Mouse (Mus musculus) ES-CJ7 (cell line): ENCODE results near the gene Otud3.
A peak's percentile ranks its signal among the peaks of the same experiment; 100 is the strongest.
"Not testable (repeated sequence)": the region's sequence is repeated elsewhere in the genome, so short reads cannot be mapped to it uniquely, and the experiment has no call there.

Source experiments
- DNase-seq: peaks from one replicate; pipeline ENCODE4 v3.0.0; 2011; ENCODE audit warnings: low read depth, low spot score

The Otud3 gene

DNA sequence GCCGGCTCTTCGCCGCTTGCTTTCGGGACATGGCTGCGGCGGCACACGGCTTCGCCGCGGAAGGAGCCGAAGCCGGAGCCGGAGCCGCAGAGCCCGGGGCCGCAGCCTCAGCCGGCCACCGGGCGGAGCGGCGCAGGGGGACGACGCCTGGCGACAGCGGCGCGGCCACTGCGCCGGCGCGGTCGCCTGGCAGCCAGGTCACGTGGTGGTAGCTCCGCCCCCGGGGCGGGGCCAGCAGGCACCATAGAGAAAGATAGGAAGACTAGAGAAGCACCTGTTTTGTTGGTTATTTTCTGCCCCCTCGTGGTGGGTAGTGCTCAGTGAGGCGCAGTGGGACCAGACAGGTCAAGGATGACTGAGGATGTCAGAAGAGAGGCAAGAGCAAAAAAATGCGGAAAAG, at the start of gene Otud3:
Otud3 (minus strand) TSS at position 149 of the 400 bp plus-strand sequence.
- DNase-seq = peak; percentile 97

DNA sequence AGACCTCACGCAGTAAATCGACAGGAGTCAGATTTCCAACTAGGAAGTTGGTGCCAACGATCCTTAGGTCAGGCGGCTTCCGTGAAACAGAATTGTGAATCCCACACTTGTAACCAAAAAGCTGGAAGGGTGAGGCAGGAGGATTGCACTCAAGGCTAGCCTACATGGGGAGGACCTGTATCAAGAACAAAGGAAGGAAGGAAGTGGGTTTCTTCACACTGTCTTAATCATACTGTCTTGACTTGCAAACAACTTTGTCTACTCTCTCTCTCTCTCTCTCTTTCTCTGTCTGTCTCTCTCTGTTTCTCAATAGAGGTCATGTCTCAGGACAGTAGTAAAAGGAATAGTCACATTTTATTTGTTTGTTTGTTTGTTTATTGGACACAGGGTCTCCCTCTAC, 49.0 kb upstream of the Otud3 start:
- DNase-seq = no peak

DNA sequence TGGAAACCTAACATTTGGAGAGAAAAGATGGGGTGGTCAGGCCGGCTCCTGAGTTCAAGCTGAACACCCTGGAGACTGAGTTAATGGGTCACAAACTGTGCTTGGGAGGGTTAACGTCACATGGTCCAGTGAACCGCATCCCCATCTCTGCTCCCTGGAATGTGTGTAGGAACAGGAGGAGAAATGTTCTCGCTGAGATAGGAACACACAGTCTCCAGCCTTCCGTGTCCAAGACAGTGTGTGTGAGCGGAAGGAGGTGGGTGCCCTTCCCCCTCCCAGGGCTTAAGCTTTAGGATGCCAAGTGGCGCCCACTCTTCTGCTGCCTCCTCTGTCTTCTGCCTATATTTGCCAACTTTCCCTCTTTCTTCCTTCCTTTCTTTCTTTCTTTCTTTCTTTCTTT, 46.2 kb upstream of the Otud3 start:
- DNase-seq = no peak

DNA sequence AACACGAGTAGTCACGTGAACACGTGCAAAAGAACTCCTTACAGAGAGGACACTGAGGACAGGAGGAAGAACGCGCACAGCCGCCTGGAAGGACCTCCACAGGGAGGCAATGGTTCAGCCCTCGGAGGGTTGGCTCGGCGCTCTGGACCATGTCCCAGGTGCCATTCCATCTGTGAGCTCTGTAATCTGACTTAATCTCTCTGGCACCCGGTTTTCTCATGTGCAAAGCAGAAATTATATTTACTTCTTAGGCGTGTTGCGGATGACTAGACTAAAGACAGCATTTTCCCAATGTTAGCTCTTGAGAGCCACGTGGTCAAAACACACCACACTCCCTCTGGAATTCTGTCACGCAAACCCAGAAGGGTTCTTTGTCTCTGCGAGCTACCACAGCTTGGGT, 45.4 kb upstream of the Otud3 start:
- DNase-seq = no peak

DNA sequence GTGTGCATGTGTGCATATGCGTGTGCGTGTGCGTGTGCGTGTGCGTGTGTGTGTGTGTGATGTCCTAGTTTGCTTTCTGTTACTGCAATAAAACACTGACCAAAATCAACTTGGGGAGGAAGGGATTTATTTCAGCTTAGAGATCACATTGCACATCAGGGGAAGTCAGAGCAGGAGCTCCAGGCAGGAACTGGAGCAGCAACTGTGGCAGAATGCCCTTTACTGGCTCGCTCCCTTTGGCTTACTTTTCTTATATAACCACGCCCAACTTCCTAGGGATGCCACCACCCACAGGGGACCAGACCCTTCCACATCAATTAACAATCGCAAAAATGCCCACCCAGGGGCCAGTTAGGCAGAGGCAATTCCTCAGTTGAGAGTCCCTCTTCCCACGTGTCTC, 44.9 kb upstream of the Otud3 start:
- no peak for DNase-seq

DNA sequence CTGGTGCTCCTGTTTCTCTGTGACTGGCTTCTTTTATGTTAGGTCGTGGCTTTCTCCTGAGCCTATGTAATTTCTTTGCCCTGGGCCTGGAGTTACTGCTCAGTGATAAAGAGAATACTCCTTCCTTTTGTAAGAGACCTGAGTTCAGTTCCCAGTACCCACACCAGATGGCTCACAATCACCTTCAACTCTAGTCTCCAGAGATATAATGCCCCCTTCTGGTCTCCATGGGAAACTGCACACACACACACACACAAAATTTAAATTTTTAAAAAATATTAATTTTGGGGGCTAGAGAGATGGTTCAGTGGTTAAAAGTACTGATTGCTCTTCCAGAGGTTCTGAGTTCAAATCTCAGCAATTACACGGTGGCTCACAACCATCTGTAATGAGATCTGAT, 34.5 kb upstream of the Otud3 start:
- peak; percentile 54 for DNase-seq

DNA sequence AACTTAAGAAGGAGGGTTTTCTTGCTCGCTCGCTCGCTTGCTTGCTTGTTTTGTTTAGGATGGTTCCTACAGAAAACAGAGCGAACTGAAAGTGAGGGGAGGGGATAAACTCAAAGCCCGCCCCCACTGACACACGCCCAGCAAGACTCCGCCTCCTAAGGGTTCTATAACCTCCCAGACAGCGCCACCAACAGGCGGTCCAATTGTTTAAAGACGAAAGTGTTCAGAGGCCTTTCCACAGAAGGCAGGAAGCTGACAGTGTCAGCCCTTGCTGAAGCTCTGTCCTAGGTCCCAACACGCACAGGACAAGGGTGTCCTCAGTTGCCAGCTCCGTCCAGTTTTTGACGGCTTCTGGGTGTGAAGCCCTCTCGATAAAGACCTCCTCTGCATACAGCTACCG, 30.0 kb upstream of the Otud3 start:
- DNase-seq = peak; percentile 92

DNA sequence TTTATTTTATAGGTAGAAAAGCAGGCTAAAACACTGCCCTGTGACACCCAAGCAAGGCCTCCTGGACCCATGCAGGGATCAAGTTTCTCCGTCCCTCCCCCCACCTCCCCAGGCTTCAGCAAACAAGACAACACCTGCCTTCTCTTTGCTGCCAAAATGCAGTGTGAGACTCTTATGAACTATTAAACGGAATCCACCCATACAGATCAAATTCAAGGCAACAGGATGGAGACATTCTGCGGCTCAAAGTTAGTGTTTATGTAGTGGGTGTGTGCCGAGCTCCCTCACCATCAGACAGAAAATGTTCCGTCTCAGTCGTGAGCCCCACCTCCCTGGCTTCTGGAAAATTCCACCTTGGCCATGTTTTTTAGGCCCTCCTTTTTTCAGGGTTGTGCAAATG, 28.2 kb upstream of the Otud3 start:
- no peak for DNase-seq

DNA sequence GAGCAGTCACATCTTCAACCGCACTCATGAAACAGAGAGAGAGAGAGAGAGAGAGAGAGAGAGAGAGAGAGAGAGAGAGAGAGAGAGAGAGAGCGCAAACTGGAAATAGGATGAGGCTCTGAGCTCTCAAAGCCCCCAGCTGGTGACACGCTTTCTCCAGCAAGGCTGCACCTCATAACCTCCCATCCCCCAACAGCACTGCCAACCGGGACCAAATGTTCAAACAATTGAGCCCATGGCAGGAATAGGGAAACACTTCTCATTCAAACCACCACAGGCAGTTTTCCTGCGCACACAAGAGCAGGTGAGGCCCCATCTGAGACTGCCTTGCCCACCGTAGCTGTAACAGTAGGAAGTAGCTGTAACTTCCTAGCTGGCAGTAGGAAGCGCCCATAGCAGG, 27.7 kb upstream of the Otud3 start:
- no peak for DNase-seq

DNA sequence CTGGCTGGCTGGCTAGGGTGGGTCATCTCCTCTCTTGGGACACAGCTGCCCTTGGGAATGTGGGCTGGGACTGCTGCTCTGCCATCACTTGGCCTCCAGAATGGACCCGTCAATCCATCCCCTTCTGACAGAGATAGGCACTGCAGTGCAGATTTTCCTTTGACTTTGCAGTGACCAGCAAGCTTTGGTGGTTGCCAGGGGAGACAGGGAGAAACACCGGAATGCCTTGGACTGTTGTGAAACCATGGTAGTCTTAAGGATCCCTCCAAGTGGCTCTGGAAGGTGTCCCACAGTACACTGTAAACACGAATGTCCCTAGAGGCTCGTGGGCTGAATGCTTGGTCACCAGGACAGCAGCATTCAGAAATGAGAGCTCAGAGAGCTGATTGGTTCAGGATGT, 25.7 kb upstream of the Otud3 start:
- no peak for DNase-seq

DNA sequence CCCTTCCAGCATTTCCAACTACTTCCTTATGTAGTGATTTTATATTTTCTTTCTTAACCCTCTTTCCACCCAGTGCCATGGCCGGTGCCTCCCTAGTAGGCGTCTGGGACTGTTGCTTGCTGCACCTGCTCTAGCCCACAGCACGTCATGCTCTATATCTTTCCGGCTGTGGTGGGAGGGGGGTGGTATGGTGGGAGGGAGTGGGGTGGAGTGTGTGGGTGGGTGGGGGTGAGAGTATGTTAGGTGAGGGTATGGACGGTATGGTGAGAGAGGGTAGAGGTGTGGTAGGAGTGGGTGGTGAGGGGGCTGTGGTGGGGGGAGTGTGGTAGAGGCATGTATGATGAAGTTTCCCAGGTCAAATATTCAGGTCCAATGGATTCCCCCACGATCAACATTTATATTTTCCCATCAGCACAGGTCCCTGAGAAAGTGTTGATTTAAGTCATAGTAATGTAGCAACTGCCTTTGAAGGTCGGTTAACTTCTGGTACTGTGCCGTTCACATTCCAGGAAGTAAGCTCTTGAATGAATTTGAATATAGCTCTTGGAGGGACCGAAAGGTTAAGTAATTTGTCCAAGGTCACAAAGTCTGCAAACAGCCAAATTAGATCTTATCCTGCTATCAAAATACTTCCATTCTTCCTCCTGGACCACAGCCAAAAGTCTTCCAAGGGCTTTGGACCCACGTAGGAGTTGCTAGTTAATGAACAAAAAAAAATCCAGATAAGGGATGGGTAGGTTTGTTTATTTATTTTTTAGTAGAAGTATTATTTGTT, 24.9 kb upstream of the Otud3 start:
- DNase-seq = no peak

DNA sequence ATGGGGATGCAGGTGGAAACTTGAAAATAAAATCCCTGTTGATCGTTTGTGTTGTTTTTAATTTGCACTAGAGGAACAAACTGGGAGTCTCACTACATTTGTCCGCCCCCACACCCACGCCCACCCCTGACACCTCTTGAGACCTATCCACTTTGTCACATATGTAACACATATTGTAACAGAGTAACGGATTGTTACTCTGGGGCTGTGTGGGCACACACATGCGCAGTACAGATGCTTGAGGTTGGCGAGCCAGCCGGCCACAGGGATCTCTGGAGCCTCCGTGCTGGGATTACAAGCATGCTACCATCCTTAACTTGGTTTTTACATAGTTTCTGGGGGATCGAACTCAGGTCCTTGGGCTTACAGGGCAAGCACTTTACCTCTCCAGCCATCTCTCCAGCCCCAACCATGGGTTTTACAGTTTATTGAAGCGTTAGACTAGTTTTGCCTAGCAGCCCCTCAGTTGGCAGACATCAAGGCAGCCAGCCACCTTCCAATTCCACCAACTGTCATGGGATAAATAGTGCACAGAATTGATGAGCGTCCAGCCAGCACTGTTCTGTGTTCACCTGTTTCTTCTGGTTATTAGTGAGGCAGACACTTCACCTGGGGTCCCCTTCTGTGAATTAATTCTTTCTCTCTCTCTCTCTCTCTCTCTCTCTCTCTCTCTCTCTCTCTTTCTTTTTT, 20.9 kb upstream of the Otud3 start:
- DNase-seq = no peak

DNA sequence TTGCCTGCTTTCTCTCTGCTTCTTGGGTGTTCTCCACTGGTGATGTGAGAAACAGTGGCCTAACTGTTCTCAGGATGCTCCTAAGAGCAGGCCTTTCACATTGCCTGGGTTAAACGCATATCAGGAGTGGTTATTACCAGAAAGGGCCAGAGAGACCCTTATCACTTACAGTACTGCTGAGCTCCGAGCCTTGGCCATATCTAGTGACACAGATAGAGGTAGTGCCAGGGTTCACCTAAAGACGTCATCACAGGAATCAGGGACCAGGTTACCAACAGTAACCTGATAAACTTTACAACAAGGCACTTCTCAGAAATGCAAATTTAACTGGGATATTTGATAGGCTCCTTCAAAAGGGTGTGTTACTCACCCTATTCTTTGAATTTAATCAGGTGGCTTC, 20.1 kb upstream of the Otud3 start:
- no peak for DNase-seq

DNA sequence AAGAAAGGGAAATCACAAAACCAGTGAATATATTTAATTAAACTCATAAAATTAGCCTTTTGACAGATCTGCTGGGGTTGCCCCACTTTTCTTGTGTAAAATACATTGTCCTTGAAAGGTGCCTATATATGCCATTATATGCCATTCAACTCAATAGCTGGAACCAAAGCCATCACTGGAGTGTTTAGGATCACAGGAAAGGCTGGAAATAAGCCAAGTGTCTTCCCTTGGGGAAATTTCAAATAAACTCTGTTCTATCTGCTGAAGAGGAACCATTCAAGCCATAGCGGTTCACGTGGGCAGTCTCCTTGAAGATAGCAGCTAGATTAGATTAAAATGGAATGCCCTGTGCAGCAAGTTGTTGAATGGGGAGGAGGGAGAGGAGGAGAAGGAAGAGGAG, 11.8 kb upstream of the Otud3 start:
- no peak for DNase-seq

DNA sequence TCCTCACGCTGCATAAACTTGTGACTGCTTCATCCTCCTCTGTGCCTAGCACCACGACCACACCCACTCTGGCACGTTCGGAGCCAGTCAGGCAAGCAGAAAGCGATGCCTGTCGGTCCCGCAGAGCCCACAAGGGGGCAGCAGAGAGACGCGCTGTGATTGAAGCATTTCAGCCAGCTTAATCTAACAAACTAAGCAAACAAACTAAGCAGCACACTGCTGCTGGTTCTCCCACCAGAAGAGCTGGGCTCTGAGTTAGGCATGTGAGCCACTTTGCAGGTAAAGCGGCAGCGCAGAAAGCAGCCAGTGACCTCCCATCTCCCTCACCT, 8.3 kb upstream of the Otud3 start:
- peak; percentile 92 for DNase-seq

DNA sequence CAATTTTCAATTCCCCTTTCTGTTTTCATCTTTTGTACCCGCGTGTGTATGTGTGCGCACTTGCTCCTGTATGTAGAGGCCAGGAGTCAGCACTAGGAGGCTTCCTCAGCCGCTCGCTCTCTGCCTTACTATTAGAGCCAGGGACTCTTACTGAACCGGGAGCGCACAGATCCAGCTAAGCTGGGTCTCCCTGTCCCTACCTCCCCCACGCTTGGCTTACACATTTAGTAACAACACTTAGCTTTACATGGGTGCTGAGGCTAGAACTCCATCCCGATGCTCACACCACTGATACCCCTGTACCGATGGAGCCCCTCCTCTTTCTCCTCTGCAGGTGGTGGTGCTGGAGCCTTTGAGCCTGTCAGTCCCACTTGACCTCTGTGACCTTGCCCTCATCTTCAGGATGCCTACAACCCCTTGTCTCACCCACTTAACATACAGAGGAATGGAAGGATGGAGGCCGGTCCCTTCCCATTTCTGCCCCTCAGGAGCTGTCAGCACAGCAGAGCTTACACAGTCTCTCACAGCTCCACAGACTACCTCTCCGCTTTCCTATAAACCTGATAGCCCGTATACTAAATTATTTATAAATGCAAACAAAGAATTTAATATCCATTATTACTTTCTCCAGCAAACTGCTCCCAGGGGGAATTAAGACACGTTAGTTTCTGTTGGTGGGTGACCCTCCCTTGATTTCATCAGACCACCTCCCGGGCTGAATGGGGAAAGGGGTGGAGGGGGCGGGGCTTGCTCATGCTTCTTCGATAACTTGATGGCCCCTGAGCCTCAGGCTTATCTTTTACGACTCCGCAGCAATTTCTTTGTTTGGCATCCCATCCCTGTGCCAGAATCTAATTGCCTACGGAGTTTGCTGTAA, 7.7 kb upstream of the Otud3 start:
- DNase-seq = peak; percentile 32

DNA sequence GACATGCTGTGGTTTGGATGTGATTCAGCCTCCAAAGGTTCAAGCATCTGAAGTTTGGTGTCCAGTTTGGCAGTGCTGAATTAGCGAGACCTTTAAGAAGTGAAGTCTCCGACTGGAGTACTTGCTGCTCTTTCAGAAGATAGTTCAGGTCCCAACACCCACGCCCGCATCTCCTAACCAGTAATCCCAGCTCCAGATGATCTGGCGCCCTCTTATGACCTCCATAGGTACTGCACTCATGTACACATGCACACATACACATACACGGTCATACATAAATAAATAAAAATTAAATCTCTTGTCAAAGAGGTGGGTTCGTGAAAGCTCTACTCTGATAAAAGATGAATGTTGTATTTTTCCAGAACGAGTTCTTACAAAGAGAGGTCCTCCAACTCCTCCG, 3.5 kb upstream of the Otud3 start:
- peak; percentile 64 for DNase-seq

DNA sequence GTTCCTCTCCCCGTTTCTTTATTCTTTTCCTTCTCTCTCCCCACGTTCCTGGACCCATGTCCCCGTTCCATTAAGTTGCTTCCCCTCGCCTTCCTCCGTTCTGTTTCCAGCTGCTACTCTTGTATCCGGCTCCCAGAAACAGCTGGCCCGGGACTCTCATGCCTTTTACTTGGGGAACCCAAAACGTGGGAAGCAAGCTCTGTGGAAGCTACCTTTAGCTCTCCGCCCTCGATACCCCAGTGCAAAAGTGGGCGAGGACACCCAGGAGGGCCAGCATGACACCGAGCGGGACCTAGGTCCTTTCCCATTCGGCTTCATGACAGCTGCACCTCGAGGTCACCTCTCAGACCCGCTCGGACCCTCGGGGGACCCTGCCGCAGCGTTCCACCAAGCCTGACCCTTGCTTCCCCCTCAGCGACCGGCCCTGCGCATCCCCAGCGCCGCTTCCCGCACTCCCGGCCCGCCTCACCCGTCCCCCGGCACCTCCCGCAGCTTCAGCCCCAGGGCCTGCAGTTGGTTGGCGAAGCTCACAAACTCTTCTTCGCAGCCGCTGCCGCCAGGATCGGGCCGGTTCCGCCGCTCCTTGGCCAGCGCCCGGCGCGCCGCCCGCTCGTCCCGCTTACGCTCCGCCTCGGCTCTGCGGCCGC, 481 bp downstream of the Otud3 start:
- DNase-seq = no peak

DNA sequence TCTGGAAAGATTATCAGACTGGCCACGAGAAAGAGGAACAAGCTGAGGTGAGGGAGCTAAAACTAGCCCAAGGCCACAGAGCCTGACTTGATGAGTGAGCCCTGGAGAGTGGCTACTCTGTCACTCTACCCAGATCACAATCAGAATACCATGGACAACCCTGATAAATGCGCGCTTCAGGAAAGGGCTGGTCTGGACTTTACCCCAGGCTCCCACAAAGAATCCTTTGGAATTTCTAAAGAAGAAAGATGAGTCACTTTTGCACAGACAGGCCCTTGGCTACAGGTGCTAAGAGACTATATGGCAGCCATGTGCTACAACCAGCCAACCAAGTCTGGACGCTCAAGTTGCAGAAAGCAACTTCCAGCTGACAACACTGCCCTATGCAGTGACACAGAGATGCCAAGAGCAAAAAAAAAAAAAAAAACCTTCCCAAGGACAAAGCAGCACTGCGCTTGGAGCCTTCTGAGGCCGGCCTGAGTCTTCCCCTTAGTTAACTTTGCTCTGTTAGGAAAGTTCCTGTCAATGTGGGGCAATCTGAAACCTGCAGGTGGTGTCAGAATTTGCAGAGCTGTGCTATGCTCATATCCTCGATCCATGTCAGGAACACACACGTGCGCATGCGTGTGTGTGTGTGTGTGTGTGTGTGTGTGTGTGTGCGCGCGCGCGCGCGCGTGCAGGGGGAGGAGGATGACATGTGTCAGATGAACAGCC, 8.0 kb downstream of the Otud3 start:
- no peak for DNase-seq

DNA sequence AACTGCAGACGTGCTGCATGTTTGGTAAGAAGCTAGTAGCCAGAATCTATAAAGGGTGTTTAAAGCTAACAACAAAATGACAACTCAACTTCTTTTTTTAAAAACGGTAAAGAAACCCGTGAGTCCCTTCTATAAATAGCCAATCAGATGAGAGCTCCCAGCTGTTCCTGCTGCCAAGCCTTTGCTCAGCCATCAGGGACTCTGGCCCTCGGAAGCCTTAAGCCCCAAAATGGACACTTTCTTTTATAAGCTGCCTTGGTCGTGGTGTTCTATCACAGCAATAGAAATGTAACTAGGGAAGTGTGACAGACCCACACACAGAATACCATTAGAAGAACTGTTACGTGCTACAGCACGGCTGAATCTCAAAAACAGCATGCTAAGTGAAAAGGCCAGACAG, 14.4 kb downstream of the Otud3 start:
- DNase-seq = no peak

DNA sequence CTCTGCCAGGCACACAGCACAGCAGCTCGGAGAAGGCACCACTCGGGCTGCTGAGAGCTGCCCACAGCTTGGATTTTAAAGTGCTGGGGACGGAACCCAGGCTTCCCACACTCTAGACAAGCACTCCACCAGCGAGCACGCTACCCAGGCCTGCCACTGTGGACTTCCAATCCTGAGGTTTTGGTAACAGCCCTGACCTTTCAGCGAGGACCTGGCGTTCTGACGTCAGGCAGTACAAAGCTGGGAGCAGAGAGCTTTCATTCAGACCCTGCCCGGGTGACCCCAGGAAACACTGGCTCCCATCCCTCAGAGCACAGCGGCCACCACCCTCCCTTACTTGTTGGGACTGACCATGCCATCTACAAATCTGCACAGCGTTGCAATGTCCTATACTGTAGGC, 20.0 kb downstream of the Otud3 start:
- DNase-seq = not testable (repeated sequence)
